Mouse (Mus musculus) layer of hippocampus, postnatal 14 days (tissue): ENCODE measurements around the gene Nme2. TPM values are rescaled to one million over a fixed set of nuclear protein-coding genes. Genes with fewer than 3 reads are reported as not detected.

Experiments used
- total RNA-seq, 2 experiments: library from RNA; stranded (reverse); gene quantifications; 2 replicates each; pipeline ENCODE4 v1.2.3; 2021

Nme2 gene
- total RNA-seq, 2 experiments from 2014 or later = 147 to 156 TPM

Other genes starting within 250 kb of the Nme2 start
- 10 to 100 TPM; 23.3 to 25.8 TPM for gene Utp18, start 70.5 kb downstream of the Nme2 start, total RNA-seq
- 10 to 100 TPM; 34.8 to 36.8 TPM for gene Mbtd1, start 70.4 kb downstream of the Nme2 start, total RNA-seq
- 100 to 1,000 TPM; 125 to 129 TPM for gene Gm20390, start 12.0 kb upstream of the Nme2 start, total RNA-seq
- 10 to 100 TPM; 87.7 to 92.8 TPM for gene Nme1, start 12.3 kb upstream of the Nme2 start, total RNA-seq
- 100 to 1,000 TPM; 218 to 238 TPM for gene Spag9, start 39.8 kb upstream of the Nme2 start, total RNA-seq